Mouse (Mus musculus) sigmoid colon, adult 10 weeks (tissue): ENCODE results near the gene Nhsl2. TPM values are rescaled to one million over a fixed set of nuclear protein-coding genes. Genes with fewer than 3 reads are reported as not detected.

Experiments used
- polyA plus RNA-seq: library from polyadenylated mRNA; stranded (reverse); fragments of 350-450 nt; fragmentation: Illumina TruSeq; extraction: RNeasy Lipid Tissue Mini Kit (QIAGEN cat#74804); gene quantifications from one replicate; pipeline ENCODE4 v1.2.3, GENCODE M21; 2014; ENCODE audit warnings: low read depth, low replicate concordance

The Nhsl2 gene
- polyA plus RNA-seq, result 3.2 TPM

DNA sequence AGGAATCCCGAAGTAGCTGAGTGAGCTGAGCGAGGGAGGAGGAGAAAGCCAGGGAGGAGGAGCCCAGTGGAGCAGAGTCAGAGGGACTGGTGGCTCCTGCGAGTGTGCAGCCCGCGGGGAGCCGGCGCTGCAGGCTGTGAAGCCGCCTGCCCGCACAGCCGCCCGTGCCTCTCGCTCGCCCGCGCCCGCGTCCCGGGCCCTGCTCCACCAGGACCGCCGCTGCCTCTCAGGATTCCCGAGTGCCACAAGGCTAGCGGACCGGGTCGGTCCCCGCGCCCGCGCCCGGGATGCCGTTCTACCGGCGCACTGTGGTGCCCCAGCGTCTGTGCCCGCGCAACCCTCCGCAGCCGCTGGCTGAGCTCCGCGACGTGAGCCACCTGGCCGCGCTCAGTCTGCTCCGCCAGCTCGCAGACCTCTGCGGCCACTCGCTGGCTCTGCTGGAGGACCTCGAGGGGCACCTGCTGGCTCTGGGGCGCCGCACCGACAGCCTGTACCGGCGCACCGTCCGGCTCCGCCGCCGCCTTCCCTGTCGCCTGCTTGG lies at the start of gene Nhsl2:
Nhsl2 (plus strand) TSS at position 105 of the 541 bp plus-strand sequence.

DNA sequence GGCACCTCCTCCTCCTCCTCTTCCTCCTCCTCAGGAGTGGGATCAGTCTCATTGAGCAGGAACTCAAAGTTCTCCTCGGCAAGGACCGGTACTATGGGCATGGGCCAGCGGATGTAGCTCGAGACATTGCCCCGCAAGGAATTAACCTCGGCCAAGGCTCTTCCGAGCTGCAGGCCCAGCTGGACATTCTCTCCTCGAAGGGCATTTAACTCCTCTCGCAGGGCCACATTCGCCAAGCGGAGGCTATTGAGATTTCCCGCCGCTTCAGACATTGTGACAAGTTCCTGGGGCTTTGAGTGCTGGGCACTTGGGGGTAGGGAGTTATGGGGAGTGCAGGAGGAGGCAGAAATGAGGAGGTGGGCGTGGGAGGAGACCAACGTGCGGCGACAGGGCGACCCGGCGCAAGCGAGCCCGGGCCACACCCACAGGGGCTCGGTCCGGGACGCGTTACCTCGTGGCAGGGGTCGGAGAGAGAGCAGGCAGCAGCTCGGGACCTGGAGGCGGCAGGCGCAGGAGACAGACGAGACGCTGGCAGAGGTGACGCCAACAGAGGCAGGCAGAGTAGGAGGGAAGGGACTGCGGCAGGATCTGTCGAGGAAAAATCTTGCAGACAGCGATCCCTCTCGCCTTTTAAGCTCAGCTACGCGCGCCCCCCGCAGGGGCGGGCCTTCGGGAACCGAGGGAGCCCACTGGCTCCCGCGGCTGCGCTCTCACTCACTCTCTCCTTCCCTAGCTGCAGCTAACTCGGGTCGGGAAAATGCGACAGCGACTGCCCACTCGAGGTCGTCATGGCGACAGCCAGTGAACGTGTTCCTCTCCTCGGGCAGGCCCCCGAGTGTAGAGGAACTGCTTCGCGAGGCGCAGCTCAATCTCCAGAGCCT lies 221.6 kb downstream of the Nhsl2 start, which contains the start of gene Rtl5:
Rtl5 (minus strand) TSS at position 714 of the 881 bp plus-strand sequence.

DNA sequence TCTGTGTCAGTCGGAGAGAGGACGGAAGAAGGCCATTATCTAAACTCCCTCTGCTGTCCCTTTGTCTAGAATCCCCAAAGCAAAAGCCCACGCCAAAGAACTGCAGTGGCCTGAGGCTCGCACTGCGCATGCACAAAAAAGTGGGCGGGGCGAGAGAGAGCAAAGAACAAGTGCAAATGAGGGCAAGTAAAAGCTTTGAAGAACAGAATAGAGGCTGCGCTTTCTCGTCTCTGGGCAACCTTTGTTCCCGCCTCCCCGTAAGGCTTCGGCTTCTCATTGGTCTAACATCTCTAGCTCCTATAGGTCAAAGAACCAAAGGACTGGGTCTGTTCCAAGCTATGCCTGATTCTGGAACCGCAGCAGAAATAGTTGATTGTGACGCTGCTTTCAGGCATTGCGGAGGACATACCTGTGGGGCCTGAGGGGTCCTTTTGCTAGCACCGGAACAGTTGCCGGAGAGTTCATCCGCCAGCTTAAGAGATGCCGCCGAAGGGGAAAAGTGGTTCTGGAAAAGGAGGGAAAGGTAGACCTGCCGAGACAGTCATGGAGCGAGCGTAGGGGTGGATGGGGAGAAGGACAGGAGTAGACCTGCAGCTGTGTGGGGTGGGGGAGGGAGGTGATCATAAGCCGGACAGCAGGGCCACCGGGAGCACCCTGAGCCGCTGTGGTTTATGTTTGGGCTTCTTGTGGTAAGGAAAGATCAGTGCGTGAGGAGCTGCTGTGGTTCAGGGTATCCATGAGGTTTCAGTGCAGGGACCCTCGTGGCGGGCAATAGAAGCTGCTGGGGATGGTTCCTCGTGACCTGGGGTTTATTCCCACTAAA lies 270.1 kb downstream of the Nhsl2 start, which contains the start of gene Pin4:
Pin4 (plus strand) TSS at position 406 of the 823 bp plus-strand sequence.

Other genes with a start within 250 kb of the Nhsl2 start
- 515 TPM for gene Ogt, start 209.3 kb upstream of the Nhsl2 start, polyA plus RNA-seq
- gene Cxcr3, start 115.1 kb upstream of the Nhsl2 start, polyA plus RNA-seq, result not detected
- gene Gm4779, start 55.0 kb upstream of the Nhsl2 start, polyA plus RNA-seq, result not detected
- gene 8030474K03Rik, start 54.7 kb upstream of the Nhsl2 start, polyA plus RNA-seq, result not detected
- gene Rtl5, start 221.9 kb downstream of the Nhsl2 start, polyA plus RNA-seq, result 0.50 TPM